Mouse (Mus musculus): ENCODE measurements at regions not wholly inside any gene's neighbourhood (a gene's known extent, or its start where the extent isn't known, plus 50 kb on each side); places are given as distances from the start of the nearest gene placed in this dataset.

- no peaks in the 10 kb centered on the region for H3K27me3 ChIP-seq (replicated peaks; ENCODE audit: control insufficient read depth, insufficient read depth, low read length)
- 74% methylated on average over 4 of the region's 4 CpGs for WGBS
- H3K4me1 ChIP-seq (ENCODE audit: control insufficient read depth, insufficient read depth, low read length), result no peaks in the 10 kb centered on the region
- no peak for DNase-seq
- TF ChIP-seq CTCF (conservative IDR thresholded peaks at IDR 0.05; ENCODE audit: insufficient read depth, insufficient read length, low read depth, low read length) (no peak), POLR2A (IDR thresholded peaks at IDR 0.05; ENCODE audit: low read depth, low read length) (no peak)
- no peak overlapping the region for H3K27ac ChIP-seq (ENCODE audit: insufficient read depth, low read depth, low read length)
- H3K36me3 ChIP-seq (ENCODE audit: control insufficient read depth, insufficient read depth, low read length), result no peaks in the 10 kb centered on the region
- no peak overlapping the region for H3K4me3 ChIP-seq (ENCODE audit: insufficient read depth, low read depth, low read length)
Measured at GRCm38 (mm10) chr9:61667453-61668074, 246.8 kb downstream of the Rplp1 start.

GRCm38 (mm10) chr9:61666761-61667332 is 247.5 kb downstream of the Rplp1 start:
- no peaks in the 10 kb centered on the region for H3K4me1 ChIP-seq (ENCODE audit: control insufficient read depth, insufficient read depth, low read length)

GRCm38 (mm10) chr9:61666118-61666517 is 248.2 kb downstream of the Rplp1 start:
- Histone ChIP-seq H3K27me3 (replicated peaks; ENCODE audit: control insufficient read depth, insufficient read depth, low read length) (no peaks in the 10 kb centered on the region), H3K4me3 (ENCODE audit: insufficient read depth, low read depth, low read length) (no peak overlapping the region), H3K4me1 (ENCODE audit: control insufficient read depth, insufficient read depth, low read length) (no peaks in the 10 kb centered on the region), H3K36me3 (ENCODE audit: control insufficient read depth, insufficient read depth, low read length) (no peaks in the 10 kb centered on the region), H3K27ac (ENCODE audit: insufficient read depth, low read depth, low read length) (no peak overlapping the region)
- DNase-seq, result peak; percentile 11
- TF ChIP-seq POLR2A (IDR thresholded peaks at IDR 0.05; ENCODE audit: low read depth, low read length), result no peak
- TF ChIP-seq CTCF (conservative IDR thresholded peaks at IDR 0.05; ENCODE audit: insufficient read depth, insufficient read length, low read depth, low read length), result no peak
- WGBS, result 61% methylated on average over 6 of the region's 6 CpGs

More at GRCm38 (mm10) chr9:61666761-61667332, 247.5 kb downstream of the Rplp1 start:
- no peak overlapping the region for H3K27ac ChIP-seq (ENCODE audit: insufficient read depth, low read depth, low read length)
- no peak for TF ChIP-seq CTCF (conservative IDR thresholded peaks at IDR 0.05; ENCODE audit: insufficient read depth, insufficient read length, low read depth, low read length)
- TF ChIP-seq POLR2A (IDR thresholded peaks at IDR 0.05; ENCODE audit: low read depth, low read length), result no peak
- no peak for DNase-seq
- no peaks in the 10 kb centered on the region for H3K27me3 ChIP-seq (replicated peaks; ENCODE audit: control insufficient read depth, insufficient read depth, low read length)
- 80% methylated on average over 3 of the region's 3 CpGs for WGBS
- H3K4me3 ChIP-seq (ENCODE audit: insufficient read depth, low read depth, low read length), result no peak overlapping the region
- H3K36me3 ChIP-seq (ENCODE audit: control insufficient read depth, insufficient read depth, low read length), result no peaks in the 10 kb centered on the region

- no peak overlapping the region for H3K27ac ChIP-seq (ENCODE audit: insufficient read depth, low read depth, low read length)
- H3K36me3 ChIP-seq (ENCODE audit: control insufficient read depth, insufficient read depth, low read length), result no peaks in the 10 kb centered on the region
- no peak overlapping the region for H3K4me3 ChIP-seq (ENCODE audit: insufficient read depth, low read depth, low read length)
- DNase-seq, result no peak
- H3K4me1 ChIP-seq (ENCODE audit: control insufficient read depth, insufficient read depth, low read length), result no peaks in the 10 kb centered on the region
- no peak for TF ChIP-seq CTCF (conservative IDR thresholded peaks at IDR 0.05; ENCODE audit: insufficient read depth, insufficient read length, low read depth, low read length)
- TF ChIP-seq POLR2A (IDR thresholded peaks at IDR 0.05; ENCODE audit: low read depth, low read length), result no peak
- WGBS, result 97% methylated on average over 5 of the region's 5 CpGs
- no peaks in the 10 kb centered on the region for H3K27me3 ChIP-seq (replicated peaks; ENCODE audit: control insufficient read depth, insufficient read depth, low read length)
Measured at GRCm38 (mm10) chr9:61665254-61665653, 249.1 kb downstream of the Rplp1 start.

GRCm38 (mm10) chr9:61664000-61664622 is 250.2 kb downstream of the Rplp1 start:
- DNase-seq, result no peak
- Histone ChIP-seq H3K27me3 (replicated peaks; ENCODE audit: control insufficient read depth, insufficient read depth, low read length) (no peaks in the 10 kb centered on the region), H3K36me3 (ENCODE audit: control insufficient read depth, insufficient read depth, low read length) (no peaks in the 10 kb centered on the region), H3K4me3 (ENCODE audit: insufficient read depth, low read depth, low read length) (no peak overlapping the region), H3K4me1 (ENCODE audit: control insufficient read depth, insufficient read depth, low read length) (no peaks in the 10 kb centered on the region), H3K27ac (ENCODE audit: insufficient read depth, low read depth, low read length) (no peak overlapping the region)
- no peak for TF ChIP-seq CTCF (conservative IDR thresholded peaks at IDR 0.05; ENCODE audit: insufficient read depth, insufficient read length, low read depth, low read length)
- TF ChIP-seq POLR2A (IDR thresholded peaks at IDR 0.05; ENCODE audit: low read depth, low read length), result no peak
- WGBS, result 88% methylated on average over 10 of the region's 10 CpGs

- no peak for DNase-seq
- TF ChIP-seq POLR2A (IDR thresholded peaks at IDR 0.05; ENCODE audit: low read depth, low read length), result no peak
- TF ChIP-seq CTCF (conservative IDR thresholded peaks at IDR 0.05; ENCODE audit: insufficient read depth, insufficient read length, low read depth, low read length), result no peak
- Histone ChIP-seq H3K36me3 (ENCODE audit: control insufficient read depth, insufficient read depth, low read length) (no peaks in the 10 kb centered on the region), H3K27ac (ENCODE audit: insufficient read depth, low read depth, low read length) (no peak overlapping the region), H3K4me1 (ENCODE audit: control insufficient read depth, insufficient read depth, low read length) (no peaks in the 10 kb centered on the region), H3K27me3 (replicated peaks; ENCODE audit: control insufficient read depth, insufficient read depth, low read length) (no peaks in the 10 kb centered on the region), H3K4me3 (ENCODE audit: insufficient read depth, low read depth, low read length) (no peak overlapping the region)
- whole genome bisulfite sequencing, result 62% methylated on average over 12 of the region's 12 CpGs
Measured at GRCm38 (mm10) chr9:61662055-61663028, 252.0 kb downstream of the Rplp1 start.
